Mouse (Mus musculus) G1E (cell line): ENCODE data around the gene Cdc25a. TPM values are rescaled to one million over a fixed set of nuclear protein-coding genes. Genes with fewer than 3 reads are reported as not detected.
A peak's percentile ranks its signal among the peaks of the same experiment; 100 is the strongest.

Source experiments
- ATAC-seq: 2 replicates; pipeline ENCODE4 v1.8.0; 2016; ENCODE audit warnings: mild to moderate bottlenecking; ENCODE audit not compliant: insufficient number of reproducible peaks, poor library complexity, low FRiP score, severe bottlenecking; ENCODE audit errors: extremely low read depth
- DNase-seq: peaks from one replicate; pipeline ENCODE4 v3.0.0; 2012; ENCODE audit warnings: low spot score
- H3K27me3 ChIP-seq: 2 replicates; pipeline ENCODE4 v1.6.1; 2012; ENCODE audit warnings: mild to moderate bottlenecking, low read length, inconsistent platforms; ENCODE audit not compliant: insufficient read depth
- H3K36me3 ChIP-seq: replicated peaks from 2 replicates; pipeline ENCODE3; 2012; ENCODE audit warnings: mild to moderate bottlenecking, inconsistent platforms
- H3K4me1 ChIP-seq: 2 replicates; pipeline ENCODE4 v1.6.1; 2012; ENCODE audit warnings: low read depth, low read length, inconsistent platforms, mixed read lengths; ENCODE audit not compliant: insufficient read depth
- H3K4me3 ChIP-seq: 2 replicates; pipeline ENCODE4 v1.5.1; 2012; ENCODE audit warnings: low read depth, mild to moderate bottlenecking, inconsistent platforms, low read length, moderate library complexity, mixed read lengths
- H3K9me3 ChIP-seq: replicated peaks from 2 replicates; pipeline ENCODE4 v1.6.1; 2012; ENCODE audit warnings: inconsistent platforms
- CTCF ChIP-seq: IDR thresholded peaks from 2 replicates; pipeline ENCODE4 v1.5.1; 2012; ENCODE audit warnings: low read depth, low read length, inconsistent platforms, mixed read lengths
- GATA1 ChIP-seq: IDR thresholded peaks from 2 replicates; pipeline ENCODE4 v1.6.1; 2012; ENCODE audit warnings: borderline replicate concordance, low read length, inconsistent platforms, mixed read lengths
- GATA2 ChIP-seq: IDR thresholded peaks from 2 replicates; pipeline ENCODE4 v1.6.1; 2012; ENCODE audit warnings: low read depth, low read length, inconsistent platforms, borderline replicate concordance
- POLR2AphosphoS5 ChIP-seq: IDR thresholded peaks from 2 replicates; pipeline ENCODE4 v1.6.1; 2012; ENCODE audit warnings: low read depth, low read length, inconsistent platforms; ENCODE audit not compliant: insufficient replicate concordance
- TAL1 ChIP-seq: conservative IDR thresholded peaks from 2 replicates; pipeline ENCODE4 v1.6.1; 2012; ENCODE audit warnings: low read depth, low read length, inconsistent platforms, mixed read lengths
- polyA plus RNA-seq: library from polyadenylated mRNA; stranded (reverse); fragments of >175 nt; gene quantifications from 2 replicates; pipeline ENCODE4 v1.2.3, GENCODE M21; 2012
- total RNA-seq, 2 experiments: library from RNA; stranded (forward) in 1 of 2; stranded (reverse) in 1 of 2; fragments of 200-1000 nt in 1 of 2; fragments of >200 nt in 1 of 2; fragmentation: Nextera tagmentation in 1 of 2; gene quantifications; 2 replicates each; pipeline ENCODE4 v1.2.3; 2014 to 2017

The Cdc25a gene
- total and polyA plus RNA-seq, 3 experiments = 38.5 to 102 (median 46.4) TPM

DNA sequence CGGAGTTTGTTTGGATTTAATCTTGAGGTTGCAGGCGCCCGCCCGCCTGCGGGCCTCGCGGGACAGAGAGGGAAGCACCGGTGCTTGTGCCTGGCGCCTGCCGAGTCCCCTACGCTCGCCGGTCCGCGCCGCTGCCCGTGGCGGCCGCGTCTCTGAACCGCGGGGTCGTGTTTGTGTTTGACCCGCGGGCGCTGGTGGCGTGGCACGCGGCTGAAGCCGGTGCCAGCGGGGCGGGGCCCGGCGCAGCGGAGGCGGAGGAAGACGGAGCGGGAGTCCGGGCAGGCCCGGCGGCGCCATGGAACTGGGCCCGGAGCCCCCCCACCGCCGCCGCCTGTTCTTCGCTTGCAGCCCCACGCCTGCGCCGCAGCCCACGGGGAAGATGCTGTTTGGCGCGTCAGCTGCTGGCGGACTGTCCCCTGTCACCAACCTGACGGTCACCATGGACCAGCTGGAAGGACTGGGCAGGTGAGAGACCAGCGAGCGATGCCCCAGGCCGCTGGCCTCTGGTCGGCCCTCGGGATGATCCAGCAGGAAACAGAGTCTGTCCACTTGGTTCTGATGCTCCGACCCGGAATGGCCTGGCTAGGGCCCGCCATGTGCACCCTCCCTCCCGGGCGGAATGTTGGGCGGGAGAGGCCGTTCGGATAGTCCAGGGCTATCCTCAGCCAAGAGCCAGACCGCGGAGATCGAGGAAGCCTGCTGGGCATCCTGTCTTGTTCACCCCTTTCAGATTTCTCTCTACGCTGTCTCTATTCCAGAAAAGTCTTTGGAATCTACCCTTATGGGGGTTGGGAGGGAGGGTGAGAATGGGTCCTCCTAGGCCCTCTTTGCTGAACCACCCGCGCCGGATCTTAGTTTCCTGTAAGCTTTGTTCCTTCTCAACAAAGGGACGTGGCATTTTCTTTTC is 569 bp downstream of the Cdc25a start:
- H3K4me1 ChIP-seq = peaks cover 37% of the 10 kb centered on the region
- TF ChIP-seq TAL1 = no peak
- no peak for TF ChIP-seq GATA1
- TF ChIP-seq GATA2 = no peak
- TF ChIP-seq CTCF = no peak
- TF ChIP-seq POLR2AphosphoS5 = no peak
- no peaks in the 10 kb centered on the region for H3K9me3 ChIP-seq
- ATAC-seq (no peak), DNase-seq (peak; percentile 61)
- H3K36me3 ChIP-seq = peaks cover 42% of the 10 kb centered on the region
- H3K27me3 ChIP-seq = no peaks in the 10 kb centered on the region
- H3K4me3 ChIP-seq = peak overlapping the region; percentile 100

DNA sequence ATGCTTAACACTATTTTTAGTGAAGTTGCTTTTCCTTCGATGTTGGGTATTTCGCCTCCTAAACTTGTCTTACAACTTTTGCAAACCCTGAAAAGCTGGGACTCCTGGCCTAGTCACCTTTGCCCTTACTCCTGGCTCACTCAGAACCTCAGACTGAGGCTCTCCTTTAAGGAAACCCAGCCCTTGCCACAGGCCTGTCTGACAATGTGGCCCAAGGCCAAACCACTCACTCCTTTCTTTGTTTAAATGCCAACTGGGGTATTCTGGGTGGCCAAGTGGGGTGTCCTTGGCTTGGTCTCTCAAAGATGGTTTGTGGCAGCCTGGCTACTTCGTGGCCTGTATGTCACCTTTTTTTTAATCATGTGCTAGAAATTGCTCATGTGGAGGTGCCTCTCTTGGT is 1.4 kb downstream of the Cdc25a start:
- H3K9me3 ChIP-seq = no peaks in the 10 kb centered on the region
- no peak for TF ChIP-seq POLR2AphosphoS5
- TF ChIP-seq GATA2 = no peak
- no peak for TF ChIP-seq TAL1
- TF ChIP-seq GATA1 = no peak
- TF ChIP-seq CTCF = no peak
- H3K4me3 ChIP-seq = peak overlapping the region; percentile 100
- peaks cover 38% of the 10 kb centered on the region for H3K4me1 ChIP-seq
- H3K36me3 ChIP-seq = peaks cover 50% of the 10 kb centered on the region
- DNase-seq (no peak), ATAC-seq (no peak)
- no peaks in the 10 kb centered on the region for H3K27me3 ChIP-seq

DNA sequence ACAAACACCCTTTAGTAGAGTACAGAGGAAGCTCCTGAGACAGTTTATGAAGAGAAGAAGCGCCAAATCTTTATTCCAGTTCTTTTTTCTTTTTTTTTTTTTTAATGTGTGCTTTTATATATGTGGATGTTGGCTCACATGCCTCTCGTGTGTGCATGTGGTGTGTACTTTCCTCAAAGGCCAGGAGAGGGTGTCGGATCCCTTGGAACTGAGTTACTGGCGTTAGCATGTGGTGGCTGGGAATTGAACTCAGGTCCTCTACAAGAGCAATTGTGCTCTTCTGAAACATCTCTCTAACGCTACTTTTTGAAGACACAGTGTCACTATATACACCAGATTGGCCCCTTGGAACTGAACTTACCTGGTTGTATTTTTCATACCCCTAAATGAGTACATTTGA is 2.3 kb downstream of the Cdc25a start:
- H3K36me3 ChIP-seq = peaks cover 59% of the 10 kb centered on the region
- TF ChIP-seq POLR2AphosphoS5 (no peak), CTCF (no peak), GATA2 (no peak), GATA1 (no peak), TAL1 (no peak)
- H3K9me3 ChIP-seq = no peaks in the 10 kb centered on the region
- H3K4me3 ChIP-seq = peak overlapping the region; percentile 100
- H3K4me1 ChIP-seq = peaks cover 43% of the 10 kb centered on the region
- H3K27me3 ChIP-seq = no peaks in the 10 kb centered on the region
- ATAC-seq (no peak), DNase-seq (no peak)

DNA sequence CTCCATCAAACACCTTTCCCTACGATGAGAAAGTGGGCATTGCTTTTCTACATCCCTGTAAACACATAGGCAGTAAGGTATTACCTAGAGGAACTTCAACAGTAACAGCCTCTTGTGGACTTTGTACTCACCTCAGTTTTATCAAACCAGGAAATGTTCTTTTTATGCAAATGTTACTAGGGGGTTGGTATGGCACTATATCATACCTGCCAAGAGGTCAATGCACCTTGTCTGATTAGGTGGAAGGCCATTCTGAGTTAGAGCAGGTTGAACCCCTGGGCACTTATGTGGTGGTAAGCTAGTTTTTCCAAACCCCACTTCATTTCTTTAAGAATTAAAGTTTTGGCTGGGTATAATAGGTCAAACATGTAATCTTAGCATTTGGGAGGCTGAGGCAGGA is 3.9 kb downstream of the Cdc25a start:
- no peak overlapping the region for H3K4me3 ChIP-seq
- H3K27me3 ChIP-seq = no peaks in the 10 kb centered on the region
- H3K9me3 ChIP-seq = no peaks in the 10 kb centered on the region
- peaks cover 75% of the 10 kb centered on the region for H3K36me3 ChIP-seq
- ATAC-seq (no peak), DNase-seq (no peak)
- peaks cover 55% of the 10 kb centered on the region for H3K4me1 ChIP-seq
- TF ChIP-seq TAL1 (no peak), GATA1 (no peak), CTCF (no peak), POLR2AphosphoS5 (no peak), GATA2 (no peak)

DNA sequence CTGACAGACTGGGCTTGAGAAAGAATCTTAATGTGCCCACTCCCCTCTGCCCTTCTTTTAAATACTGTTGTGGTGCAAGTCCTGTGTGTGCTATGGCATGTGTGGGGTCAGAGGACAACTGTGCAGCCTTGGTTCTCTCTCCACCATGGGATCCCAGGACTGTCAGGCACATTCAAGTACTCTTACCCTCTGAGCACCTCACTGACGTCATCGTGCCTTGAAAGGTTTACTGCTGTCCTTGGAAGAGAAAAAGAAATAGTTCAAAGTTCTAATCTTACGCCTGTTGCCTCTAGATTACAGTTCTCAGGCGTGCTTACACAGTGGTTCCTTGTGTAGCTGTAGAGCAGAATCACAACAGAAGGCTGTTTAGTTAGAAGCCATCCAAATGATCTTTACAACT is 10.9 kb downstream of the Cdc25a start:
- H3K4me1 ChIP-seq = peaks cover 53% of the 10 kb centered on the region
- no peaks in the 10 kb centered on the region for H3K9me3 ChIP-seq
- no peaks in the 10 kb centered on the region for H3K27me3 ChIP-seq
- ATAC-seq = no peak
- H3K4me3 ChIP-seq = no peak overlapping the region
- peaks cover 100% of the 10 kb centered on the region for H3K36me3 ChIP-seq
- TF ChIP-seq GATA1 (no peak), TAL1 (no peak), POLR2AphosphoS5 (no peak), CTCF (no peak), GATA2 (no peak)
- no peak for DNase-seq

DNA sequence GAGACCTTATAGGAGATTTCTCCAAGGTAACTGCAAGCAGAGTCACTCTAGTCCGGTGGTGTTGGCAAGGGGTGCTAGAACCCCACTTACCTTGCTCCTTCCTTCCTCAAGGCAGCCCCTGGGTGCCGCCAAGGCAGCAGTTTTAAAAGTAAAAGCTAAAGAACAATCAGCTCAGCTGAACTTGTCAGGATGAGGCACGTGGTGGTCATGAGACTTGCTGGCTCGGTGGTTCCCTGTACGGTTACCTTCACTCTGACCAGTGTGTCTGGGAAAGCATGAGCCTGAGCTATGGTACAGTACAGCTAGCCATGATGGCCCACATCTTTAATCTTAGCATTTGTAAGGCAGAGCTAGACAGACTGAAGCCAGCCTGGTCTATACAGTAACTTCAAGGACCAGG is 11.9 kb downstream of the Cdc25a start:
- no peak overlapping the region for H3K4me3 ChIP-seq
- no peak for TF ChIP-seq GATA2
- TF ChIP-seq CTCF = no peak
- no peak for TF ChIP-seq GATA1
- TF ChIP-seq TAL1 = no peak
- TF ChIP-seq POLR2AphosphoS5 = no peak

More for the DNA sequence above, 11.9 kb downstream of the Cdc25a start:
- ATAC-seq (no peak), DNase-seq (no peak)
- Histone ChIP-seq H3K27me3 (no peaks in the 10 kb centered on the region), H3K4me1 (peaks cover 55% of the 10 kb centered on the region), H3K9me3 (no peaks in the 10 kb centered on the region), H3K36me3 (peaks cover 100% of the 10 kb centered on the region)
